Mouse (Mus musculus) spleen, adult 18-20 months (tissue): ENCODE measurements around the gene Lingo2.
"Not testable (repeated sequence)": the region's sequence is repeated elsewhere in the genome, so short reads cannot be mapped to it uniquely, and the experiment has no call there.

Experiments used
- DNase-seq, 2 experiments: peaks; one replicate each; pipeline ENCODE4 v3.0.0; 2022; ENCODE audit warnings: mixed read lengths in 2 of 2

Lingo2 gene

GRCm38 (mm10) chr4:36078910-36079525 is 872.5 kb downstream of the Lingo2 start:
- no peak for DNase-seq

GRCm38 (mm10) chr4:36064701-36065100 is 886.8 kb downstream of the Lingo2 start:
- DNase-seq = not testable (repeated sequence)

- no peak for DNase-seq
Measured at GRCm38 (mm10) chr4:36052791-36053376, 898.7 kb downstream of the Lingo2 start.

- DNase-seq = no peak
Measured at GRCm38 (mm10) chr4:36040361-36040760, 911.2 kb downstream of the Lingo2 start.

- DNase-seq = no peak
Measured at GRCm38 (mm10) chr4:36038742-36039141, 912.8 kb downstream of the Lingo2 start.

GRCm38 (mm10) chr4:36032039-36032438 is 919.5 kb downstream of the Lingo2 start:
- DNase-seq = no peak

GRCm38 (mm10) chr4:36014181-36014580 is 937.4 kb downstream of the Lingo2 start:
- DNase-seq = no peak

- no peak for DNase-seq
Measured at GRCm38 (mm10) chr4:35992005-35992763, 959.4 kb downstream of the Lingo2 start.

GRCm38 (mm10) chr4:35986012-35986411 is 965.5 kb downstream of the Lingo2 start:
- no peak for DNase-seq

GRCm38 (mm10) chr4:35963532-35963931 is 988.0 kb downstream of the Lingo2 start:
- DNase-seq = no peak

GRCm38 (mm10) chr4:35951894-35952293 is 999.7 kb downstream of the Lingo2 start:
- DNase-seq = no peak

- no peak for DNase-seq
Measured at GRCm38 (mm10) chr4:35951251-35951650, 1000.3 kb downstream of the Lingo2 start.

- no peak for DNase-seq
Measured at GRCm38 (mm10) chr4:35934056-35934661, 1017.4 kb downstream of the Lingo2 start.

- no peak for DNase-seq
Measured at GRCm38 (mm10) chr4:35927722-35928121, 1023.8 kb downstream of the Lingo2 start.

- DNase-seq = no peak
Measured at GRCm38 (mm10) chr4:35917453-35917852, 1034.1 kb downstream of the Lingo2 start.

- DNase-seq = no peak
Measured at GRCm38 (mm10) chr4:35897769-35898564, 1053.6 kb downstream of the Lingo2 start.

GRCm38 (mm10) chr4:35885591-35886542 is 1065.7 kb downstream of the Lingo2 start:
- DNase-seq = no peak

GRCm38 (mm10) chr4:35884946-35885460 is 1066.5 kb downstream of the Lingo2 start:
- DNase-seq = no peak

GRCm38 (mm10) chr4:35846518-35846917 is 1105.0 kb downstream of the Lingo2 start:
- no peak for DNase-seq

- DNase-seq = no peak
Measured at GRCm38 (mm10) chr4:35845140-35845539, 1106.4 kb downstream of the Lingo2 start.

- DNase-seq = no peak
Measured at GRCm38 (mm10) chr4:35844518-35844917, 1107.0 kb downstream of the Lingo2 start.
